Mouse (Mus musculus) CH12.LX (cell line): ENCODE results near the gene Zfp423. TPM values are rescaled to one million over a fixed set of nuclear protein-coding genes. Genes with fewer than 3 reads are reported as not detected.

Source experiments
- DNase-seq: peaks from one replicate; pipeline ENCODE4 v3.0.0-alpha.2; 2013; ENCODE audit errors: extremely low read depth
- H3K27ac ChIP-seq: 2 replicates; pipeline ENCODE4 v1.5.1; 2012; ENCODE audit warnings: low read depth, mild to moderate bottlenecking, control low read depth, moderate library complexity; ENCODE audit not compliant: insufficient read depth
- H3K27me3 ChIP-seq: replicated peaks from 2 replicates; pipeline ENCODE3; 2012; ENCODE audit warnings: inconsistent platforms
- H3K36me3 ChIP-seq, 2 experiments: replicated peaks in 1 of 2; 2 replicates each; pipeline versions ENCODE3 to v1.6.1; 2012; ENCODE audit warnings: inconsistent platforms in 1 of 2, low read length in 1 of 2, mild to moderate bottlenecking in 1 of 2, mixed read lengths in 1 of 2, moderate library complexity in 1 of 2; ENCODE audit not compliant: control insufficient read depth in 1 of 2, insufficient read depth in 1 of 2
- H3K4me1 ChIP-seq, 2 experiments: 2 replicates each; pipeline ENCODE4 v1.6.1; 2012; ENCODE audit warnings: inconsistent platforms in 1 of 2, moderate library complexity in 1 of 2; ENCODE audit not compliant: insufficient read depth in 2 of 2, control insufficient read depth in 1 of 2
- H3K4me2 ChIP-seq: 2 replicates; pipeline ENCODE4 v1.6.1; 2012; ENCODE audit warnings: low read depth, mild to moderate bottlenecking, control low read depth; ENCODE audit not compliant: poor library complexity, insufficient read depth, severe bottlenecking
- H3K4me3 ChIP-seq, 3 experiments: fragments of 150-350 bp in 1 of 3; sonication (generic) in 1 of 3; replicated peaks in 1 of 3; 2 replicates each; pipeline versions ENCODE3 to v1.5.1; 2011 to 2012; ENCODE audit warnings: low read depth in 2 of 3, low read length in 2 of 3, mild to moderate bottlenecking in 2 of 3, moderate library complexity in 2 of 3, control low read depth in 1 of 3, improper control_type of control experiment in 1 of 3, inconsistent platforms in 1 of 3, mixed read lengths in 1 of 3; ENCODE audit not compliant: poor library complexity in 1 of 3
- H3K79me2 ChIP-seq: replicated peaks from 2 replicates; pipeline ENCODE4 v1.6.1; 2012; ENCODE audit warnings: mild to moderate bottlenecking, moderate library complexity; ENCODE audit not compliant: control insufficient read depth, poor library complexity, insufficient read depth, severe bottlenecking; ENCODE audit errors: extremely low read depth
- H3K9ac ChIP-seq: 2 replicates; pipeline ENCODE4 v1.6.1; 2012; ENCODE audit warnings: low read depth, mild to moderate bottlenecking, control low read depth, moderate library complexity; ENCODE audit not compliant: insufficient read depth
- H3K9me3 ChIP-seq: replicated peaks from 2 replicates; pipeline ENCODE3; 2012; ENCODE audit warnings: low read length, inconsistent platforms, mixed read lengths
- CHD1 ChIP-seq: IDR thresholded peaks from 2 replicates; pipeline ENCODE4 v1.6.1; 2012; ENCODE audit warnings: low read depth, low read length, improper control_type of control experiment, inconsistent platforms
- CHD2 ChIP-seq: IDR thresholded peaks from 2 replicates; pipeline ENCODE4 v1.6.1; 2011; ENCODE audit warnings: low read length, improper control_type of control experiment
- E2F4 ChIP-seq: IDR thresholded peaks from 2 replicates; pipeline ENCODE4 v1.6.1; 2011; ENCODE audit warnings: low read depth, low read length, improper control_type of control experiment; ENCODE audit not compliant: insufficient replicate concordance
- ELF1 ChIP-seq: IDR thresholded peaks from 2 replicates; pipeline ENCODE4 v1.6.1; 2014; ENCODE audit warnings: low read depth, mild to moderate bottlenecking, inconsistent platforms, low read length, improper control_type of control experiment
- ETS1 ChIP-seq: conservative IDR thresholded peaks from 2 replicates; pipeline ENCODE4 v1.6.1; 2012; ENCODE audit warnings: low read depth, mild to moderate bottlenecking, inconsistent platforms, low read length, improper control_type of control experiment, moderate library complexity
- HCFC1 ChIP-seq: IDR thresholded peaks from 2 replicates; pipeline ENCODE4 v1.6.1; 2012; ENCODE audit warnings: low read depth, mild to moderate bottlenecking, inconsistent platforms, low read length, improper control_type of control experiment
- IRF4 ChIP-seq: IDR thresholded peaks from 2 replicates; pipeline ENCODE4 v1.6.1; 2014; ENCODE audit warnings: low read depth, mild to moderate bottlenecking, inconsistent platforms, low read length, improper control_type of control experiment
- KAT2A ChIP-seq: IDR thresholded peaks from 2 replicates; pipeline ENCODE4 v1.6.1; 2012; ENCODE audit warnings: low read length, improper control_type of control experiment, inconsistent platforms; ENCODE audit not compliant: insufficient replicate concordance
- MAX ChIP-seq: IDR thresholded peaks from 2 replicates; pipeline ENCODE4 v1.6.1; 2011; ENCODE audit warnings: low read length, improper control_type of control experiment
- MAZ ChIP-seq: IDR thresholded peaks from 2 replicates; pipeline ENCODE4 v1.6.1; 2012; ENCODE audit warnings: low read depth, mild to moderate bottlenecking, inconsistent platforms, low read length, improper control_type of control experiment, moderate library complexity
- MYC ChIP-seq: IDR thresholded peaks from 2 replicates; pipeline ENCODE4 v1.6.1; 2011; ENCODE audit warnings: low read depth, mild to moderate bottlenecking, improper control_type of control experiment, low read length
- NELFE ChIP-seq: IDR thresholded peaks from 2 replicates; pipeline ENCODE4 v1.6.1; 2011; ENCODE audit warnings: low read depth, low read length, improper control_type of control experiment
- NRF1 ChIP-seq: IDR thresholded peaks from 2 replicates; pipeline ENCODE4 v1.6.1; 2014; ENCODE audit warnings: low read depth, mild to moderate bottlenecking, inconsistent platforms, low read length, improper control_type of control experiment, moderate library complexity
- RAD21 ChIP-seq: IDR thresholded peaks from 2 replicates; pipeline ENCODE4 v1.6.1; 2011; ENCODE audit warnings: low read depth, mild to moderate bottlenecking, low read length, improper control_type of control experiment, moderate library complexity
- SIN3A ChIP-seq: IDR thresholded peaks from 2 replicates; pipeline ENCODE4 v1.6.1; 2012; ENCODE audit warnings: low read length, improper control_type of control experiment, inconsistent platforms
- SMC3 ChIP-seq: IDR thresholded peaks from 2 replicates; pipeline ENCODE4 v1.6.1; 2011; ENCODE audit warnings: low read depth, low read length, improper control_type of control experiment
- TCF12 ChIP-seq: IDR thresholded peaks from 2 replicates; pipeline ENCODE4 v1.6.1; 2014; ENCODE audit warnings: low read depth, mild to moderate bottlenecking, inconsistent platforms, low read length, improper control_type of control experiment
- UBTF ChIP-seq: IDR thresholded peaks from 2 replicates; pipeline ENCODE4 v1.6.1; 2012; ENCODE audit warnings: low read depth, mild to moderate bottlenecking, inconsistent platforms, low read length, improper control_type of control experiment, moderate library complexity
- USF1 ChIP-seq: IDR thresholded peaks from 2 replicates; pipeline ENCODE4 v1.6.1; 2014; ENCODE audit warnings: low read depth, mild to moderate bottlenecking, inconsistent platforms, low read length, improper control_type of control experiment
- ZC3H11A ChIP-seq: IDR thresholded peaks from 2 replicates; pipeline ENCODE4 v1.6.1; 2012; ENCODE audit warnings: low read depth, mild to moderate bottlenecking, inconsistent platforms, low read length, improper control_type of control experiment
- ZKSCAN1 ChIP-seq: IDR thresholded peaks from 2 replicates; pipeline ENCODE4 v1.6.1; 2012; ENCODE audit warnings: low read depth, inconsistent platforms, low read length, improper control_type of control experiment, borderline replicate concordance
- ZMIZ1 ChIP-seq: IDR thresholded peaks from 2 replicates; pipeline ENCODE4 v1.6.1; 2012; ENCODE audit warnings: low read depth, mild to moderate bottlenecking, inconsistent platforms, low read length, improper control_type of control experiment
- dilution Hi-C: fragments of 300-500 bp; cut with MboI; formaldehyde crosslinking; loops from 2 replicates; pipeline ENCODE4 v1.14.3; 2020; ENCODE audit warnings: low sequenced_read_pairs; ENCODE audit not compliant: extremely low pct_unique_long_range_greater_than_20kb, extremely low pct_ligation_motif_present
- in situ Hi-C: fragments of 300-500 bp; cut with MboI; formaldehyde crosslinking; loops from 3 replicates; pipeline ENCODE4 v1.14.3; 2019; ENCODE audit warnings: low sequenced_read_pairs, low pct_ligation_motif_present, low pct_unique_long_range_greater_than_20kb, mixed read lengths
- polyA plus RNA-seq: library from polyadenylated mRNA; unstranded; fragments of >175 nt; gene quantifications from 2 replicates; pipeline ENCODE4 v1.2.1, GENCODE M21; 2012; ENCODE audit warnings: low read depth; ENCODE audit not compliant: insufficient read length
- total RNA-seq, 2 experiments: library from RNA; depleted of rRNA; stranded (reverse); fragments of 300-350 nt in 1 of 2; fragments of >200 nt in 1 of 2; gene quantifications; 2 replicates each; pipeline ENCODE4 v1.2.3; 2012 to 2014

The Zfp423 gene
- total and polyA plus RNA-seq, 3 experiments: 0.25 to 2.7 (median 0.32) TPM

DNA sequence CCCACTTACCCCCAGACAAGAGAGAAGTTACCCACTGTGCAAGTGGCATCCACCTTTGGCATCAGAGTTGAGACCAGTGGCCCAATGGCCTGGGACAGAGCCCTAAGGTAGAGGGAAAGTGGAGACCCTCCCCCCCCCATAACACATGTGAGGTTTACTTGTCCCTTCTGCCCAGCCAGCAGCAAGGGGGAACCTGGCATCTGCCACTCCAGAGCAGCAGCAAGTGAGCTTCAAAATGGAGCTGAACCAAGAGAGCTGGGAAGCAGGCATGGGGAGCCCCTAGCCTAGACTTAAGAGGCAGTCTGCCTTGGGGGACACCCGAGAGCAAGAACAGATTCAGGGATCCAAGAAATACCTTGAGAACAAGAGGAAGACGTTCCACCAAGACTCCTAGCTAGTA, 290.7 kb downstream of the Zfp423 start:
- Histone ChIP-seq H3K79me2 (no peaks in the 10 kb centered on the region), H3K27ac (no peak overlapping the region), H3K9ac (no peak overlapping the region), H3K4me2 (no peak overlapping the region), H3K36me3 (no peaks in the 10 kb centered on the region), H3K4me3 (no peak overlapping the region), H3K9me3 (no peaks in the 10 kb centered on the region)
- in situ Hi-C loops: no loop called here
- no peak for DNase-seq
- TF ChIP-seq SMC3 (no peak), TCF12 (no peak), MAZ (no peak), USF1 (no peak), UBTF (no peak), ZC3H11A (no peak), ZKSCAN1 (no peak), NRF1 (no peak), E2F4 (no peak), RAD21 (no peak), IRF4 (no peak), HCFC1 (no peak), MYC (no peak), CHD1 (no peak), CHD2 (no peak), NELFE (no peak), KAT2A (no peak), MAX (no peak)
- TF ChIP-seq, all 38 proteins: peak for 0
- H3K4me1 ChIP-seq: peaks cover 7 to 42% of the 10 kb centered on the region in 2 experiments; a peak in 3 of 4 replicates
- H3K27me3 ChIP-seq: no peaks in the 10 kb centered on the region
- dilution Hi-C loops: no loop called here

DNA sequence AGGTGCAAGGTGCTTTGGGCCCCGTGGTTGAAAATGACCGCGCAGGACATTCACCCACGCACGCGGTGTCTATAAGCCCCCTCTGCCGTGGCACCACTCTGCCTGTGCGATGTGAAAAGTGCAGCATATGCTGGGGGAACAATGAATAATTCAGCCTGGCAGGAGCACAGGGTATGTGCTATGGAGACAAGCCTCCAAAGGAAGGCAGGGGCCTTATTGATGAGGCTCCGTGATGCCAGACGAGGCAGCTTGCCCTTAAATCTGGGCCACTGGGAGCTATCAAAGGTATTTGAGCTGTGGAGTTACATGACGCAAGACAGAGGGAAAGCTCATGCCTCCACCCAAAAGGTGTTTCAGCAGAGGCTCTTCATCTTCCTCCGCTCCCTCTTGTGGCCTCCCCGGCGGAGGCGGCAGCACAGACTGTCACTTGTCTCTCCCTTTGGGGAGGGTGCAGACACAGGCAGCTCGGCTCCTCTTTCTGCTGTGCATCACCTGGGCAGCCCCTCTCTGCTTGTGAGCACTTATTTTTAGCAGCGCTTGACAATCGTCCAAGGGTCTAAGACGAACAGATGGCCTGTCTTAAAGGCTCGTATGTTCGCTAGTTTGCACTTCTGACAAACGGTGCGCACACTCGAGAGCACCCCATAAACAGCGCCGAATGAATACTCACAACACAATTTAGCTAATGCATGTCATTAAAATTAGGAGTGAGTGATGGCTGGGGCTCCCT, 291.3 kb downstream of the Zfp423 start:
- DNase-seq: no peak
- H3K4me2 ChIP-seq: no peak overlapping the region
- in situ Hi-C loops: no loop called here
- no peaks in the 10 kb centered on the region for H3K9me3 ChIP-seq
- TF ChIP-seq SIN3A (no peak), E2F4 (no peak), ETS1 (no peak), RAD21 (no peak), ZMIZ1 (no peak), SMC3 (no peak), TCF12 (no peak), ELF1 (no peak)
- H3K27me3 ChIP-seq: no peaks in the 10 kb centered on the region
- H3K27ac ChIP-seq: no peak overlapping the region
- peaks cover 10 to 49% of the 10 kb centered on the region in 2 experiments for H3K4me1 ChIP-seq
- no peaks in the 10 kb centered on the region for H3K79me2 ChIP-seq
- no peak overlapping the region for H3K9ac ChIP-seq
- no peaks in the 10 kb centered on the region for H3K36me3 ChIP-seq
- H3K4me3 ChIP-seq: no peak overlapping the region
- dilution Hi-C loops: no loop called here
